Mouse (Mus musculus): ENCODE results near the gene 1190005I06Rik.

GRCm38 (mm10) chr8:120693861-120694493 lies 46.5 kb upstream of the 1190005I06Rik start:
- TF ChIP-seq POLR2A (IDR thresholded peaks at IDR 0.05; ENCODE audit: extremely low read depth, insufficient read depth, low read length) (no peak), CTCF (IDR thresholded peaks at IDR 0.05; ENCODE audit: low read depth, low read length) (no peak)

All from liver, adult 2 months (tissue).